Mouse (Mus musculus) hindbrain, embryonic 10.5 days (tissue): ENCODE data around the gene Tex10. TPM values are rescaled to one million over a fixed set of nuclear protein-coding genes. Genes with fewer than 3 reads are reported as not detected.
A peak's percentile ranks its signal among the peaks of the same experiment; 100 is the strongest.

Experiments used
- DNase-seq: peaks from one replicate; pipeline ENCODE4 v3.0.0-alpha.2; 2017; ENCODE audit warnings: low spot score
- H3K27ac ChIP-seq: fragments of 300-500 bp; sonication (generic); 2 replicates; pipeline ENCODE4 v1.5.1; 2016; ENCODE audit warnings: mild to moderate bottlenecking, moderate library complexity
- H3K27me3 ChIP-seq: fragments of 300-500 bp; sonication (generic); 2 replicates; pipeline ENCODE4 v1.6.1; 2016; ENCODE audit warnings: mild to moderate bottlenecking; ENCODE audit not compliant: poor library complexity, insufficient read depth, severe bottlenecking
- H3K36me3 ChIP-seq: fragments of 300-500 bp; sonication (generic); 2 replicates; pipeline ENCODE4 v1.6.1; 2016; ENCODE audit warnings: mild to moderate bottlenecking, moderate library complexity
- H3K4me1 ChIP-seq: fragments of 300-500 bp; sonication (generic); replicated peaks from 2 replicates; pipeline ENCODE4 v1.6.1; 2016; ENCODE audit warnings: mild to moderate bottlenecking
- H3K4me3 ChIP-seq: fragments of 300-500 bp; sonication (generic); 2 replicates; pipeline ENCODE4 v1.5.1; 2016; ENCODE audit warnings: mild to moderate bottlenecking, moderate library complexity
- H3K9me3 ChIP-seq: fragments of 300-500 bp; sonication (generic); 2 replicates; pipeline ENCODE4 v1.6.1; 2016; ENCODE audit warnings: mild to moderate bottlenecking, moderate library complexity
- WGBS: fragments of 180-500 bp; shearing (Covaris S2); methylation state at CpG from one replicate; pipeline ENCODE4 v1.1.7; 2016; 5-methylcytosine and 5-hydroxymethylcytosine counted together
- polyA plus RNA-seq: library from polyadenylated mRNA; unstranded; fragments of >200 nt; fragmentation: Nextera tagmentation; extraction: Ambion mirVana; gene quantifications from 2 replicates; pipeline ENCODE4 v1.2.1, GENCODE M21; 2016

The Tex10 gene
- polyA plus RNA-seq, 1 experiment from 2014 or later = 59.3 TPM

DNA sequence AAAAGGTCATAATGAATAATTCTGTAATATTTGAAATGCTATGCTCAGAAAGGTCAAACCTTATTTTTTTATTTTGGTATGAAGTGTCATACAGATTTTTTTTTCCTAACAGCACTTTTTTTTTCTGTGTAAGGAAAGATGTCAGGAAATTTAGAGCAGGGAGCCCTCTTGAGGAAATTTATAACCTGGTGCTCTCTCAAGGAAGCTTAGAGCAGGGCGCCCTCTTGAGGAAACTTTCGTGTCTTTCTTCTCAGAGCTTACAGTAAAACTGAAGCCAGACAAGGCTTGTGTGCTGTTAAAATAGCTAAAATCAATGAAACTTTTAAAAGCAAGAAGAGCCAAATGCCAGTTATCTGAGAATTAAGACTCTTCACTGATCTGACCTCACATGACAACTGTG lies 92.3 kb downstream of the Tex10 start:
- H3K27ac ChIP-seq = no peak overlapping the region
- no peak overlapping the region for H3K4me3 ChIP-seq
- no peaks in the 10 kb centered on the region for H3K36me3 ChIP-seq
- WGBS = 1% methylated on average over 2 of the region's 2 CpGs
- H3K4me1 ChIP-seq = no peaks in the 10 kb centered on the region
- DNase-seq = peak; percentile 57
- H3K9me3 ChIP-seq = no peaks in the 10 kb centered on the region
- H3K27me3 ChIP-seq = no peaks in the 10 kb centered on the region

Other genes starting within 250 kb of the Tex10 start
- 63.2 and 64.3 TPM in 2 replicates for gene Erp44, start 193.9 kb downstream of the Tex10 start, polyA plus RNA-seq
- gene Invs, start 193.7 kb downstream of the Tex10 start, polyA plus RNA-seq = 8.7 and 9.4 TPM in 2 replicates
- 59.6 and 63.2 TPM in 2 replicates for gene Msantd3, start 66.5 kb upstream of the Tex10 start, polyA plus RNA-seq
- gene Tmeff1, start 111.7 kb upstream of the Tex10 start, polyA plus RNA-seq = 118 and 175 TPM in 2 replicates
- gene Cavin4, start 190.1 kb upstream of the Tex10 start, polyA plus RNA-seq = 0.93 and 1.7 TPM in 2 replicates